Comparison of ENCODE assay signal across 26 mouse cellular contexts in genomic region chr1:136446933-136447332, GRCm38 (mm10). TPM values are rescaled to one million over a fixed set of nuclear protein-coding genes. Genes with fewer than 3 reads are reported as not detected.
DNase-seq lines count a peak whose midpoint lies in the region; ATAC-seq lines count a peak whose summit lies in the region.
"Had no signal": no experiment of that assay in that cellular context is flagged by ENCODE, and none has a peak within 500 bp of the region (broad histone marks: within the 10 kb centered on the region; RNA-seq: fewer than 3 reads in every experiment).

No protein-coding gene starts in this region.

- H3K9me3 ChIP-seq in hindbrain, embryonic 16.5 days (ENCODE audit: control insufficient read depth, low read length), result no peaks in the 10 kb centered on the region
- H3K9me3 ChIP-seq in hindbrain, embryonic 14.5 days (ENCODE audit: control insufficient read depth, low read length), result no peaks in the 10 kb centered on the region
- H3K9me3 ChIP-seq in kidney, embryonic 15.5 days (replicated peaks), result no peaks in the 10 kb centered on the region
- H3K9me3 ChIP-seq in neural tube, embryonic 13.5 days, result no peaks in the 10 kb centered on the region
- H3K9me3 ChIP-seq: embryonic facial prominence, embryonic 10.5 days; embryonic facial prominence, embryonic 13.5 days; forebrain, embryonic 12.5 days; forebrain, embryonic 15.5 days; heart, embryonic 10.5 days; heart, embryonic 13.5 days; hindbrain, embryonic 15.5 days had no signal

- DNase-seq in hindbrain, embryonic 14.5 days (ENCODE audit: low spot score), result no peak
- DNase-seq in kidney, adult 9 months, result no peak
- no peak for DNase-seq in neural tube, embryonic 10.5 days (ENCODE audit: extremely low spot score, low spot score)
- no peak for DNase-seq in layer of hippocampus, postnatal 25 days (ENCODE audit: extremely low spot score in 1 of 2, low spot score in 1 of 2)
- DNase-seq in layer of hippocampus, postnatal 14 days (ENCODE audit: low spot score in 2 of 2), result no peak
- DNase-seq: adrenal gland, adult 2 months; adrenal gland, postnatal 14 days; cerebellum, adult 11-12 months; cerebellum, adult 8-10 months; cerebellum, postnatal 36 days; embryo, embryonic 11 days; gastrocnemius, postnatal 25 days; heart, adult 18-20 months; heart, postnatal 14 days; heart, postnatal 4 days had no signal

- no peak overlapping the region for H3K9ac ChIP-seq in hindbrain, embryonic 16.5 days (ENCODE audit: low read depth, low read length)
- no peak overlapping the region for H3K9ac ChIP-seq in hindbrain, embryonic 14.5 days
- H3K9ac ChIP-seq in kidney, embryonic 15.5 days, result no peak overlapping the region
- H3K9ac ChIP-seq in neural tube, embryonic 13.5 days, result no peak overlapping the region
- H3K9ac ChIP-seq: embryonic facial prominence, embryonic 13.5 days; forebrain, embryonic 12.5 days; forebrain, embryonic 15.5 days; heart, embryonic 13.5 days; hindbrain, embryonic 15.5 days had no signal

- no peaks in the 10 kb centered on the region for H3K36me3 ChIP-seq in hindbrain, embryonic 16.5 days (ENCODE audit: control insufficient read depth, insufficient read depth, low read length)
- H3K36me3 ChIP-seq in hindbrain, embryonic 14.5 days (replicated peaks; ENCODE audit: control insufficient read depth, insufficient read depth), result no peaks in the 10 kb centered on the region
- no peaks in the 10 kb centered on the region for H3K36me3 ChIP-seq in kidney, embryonic 15.5 days
- no peaks in the 10 kb centered on the region for H3K36me3 ChIP-seq in neural tube, embryonic 13.5 days
- H3K36me3 ChIP-seq: embryonic facial prominence, embryonic 10.5 days; embryonic facial prominence, embryonic 13.5 days; forebrain, embryonic 12.5 days; forebrain, embryonic 15.5 days; heart, embryonic 10.5 days; heart, embryonic 13.5 days; hindbrain, embryonic 15.5 days had no signal

- H3K4me1 ChIP-seq in hindbrain, embryonic 16.5 days (ENCODE audit: control insufficient read depth, insufficient read depth, low read depth, low read length), result no peaks in the 10 kb centered on the region
- no peaks in the 10 kb centered on the region for H3K4me1 ChIP-seq in hindbrain, embryonic 14.5 days (replicated peaks; ENCODE audit: control insufficient read depth, insufficient read depth, low read length)
- peaks cover 23% of the 10 kb centered on the region for H3K4me1 ChIP-seq in kidney, embryonic 15.5 days
- H3K4me1 ChIP-seq in neural tube, embryonic 13.5 days (replicated peaks), result no peaks in the 10 kb centered on the region
- H3K4me1 ChIP-seq: forebrain, embryonic 12.5 days; forebrain, embryonic 15.5 days; hindbrain, embryonic 15.5 days had no signal

- WGBS in hindbrain, embryonic 16.5 days, result 67% methylated on average over 10 of the region's 10 CpGs
- 65% methylated on average over 10 of the region's 10 CpGs for WGBS in hindbrain, embryonic 14.5 days
- 55% methylated on average over 10 of the region's 10 CpGs for WGBS in kidney, embryonic 15.5 days
- 64% methylated on average over 10 of the region's 10 CpGs for WGBS in neural tube, embryonic 13.5 days

- ATAC-seq in hindbrain, embryonic 16.5 days, result peak; percentile 20; the same call in 1 of the 2 replicates
- no peak; the same call in 1 of the 2 replicates for ATAC-seq in hindbrain, embryonic 14.5 days (ENCODE audit: low FRiP score)
- peak; percentile 85 for ATAC-seq in kidney, embryonic 15.5 days (replicated peaks; ENCODE audit: low FRiP score)
- ATAC-seq in neural tube, embryonic 13.5 days (ENCODE audit: low read depth), result peak; percentile 65; the same call in 1 of the 2 replicates
- ATAC-seq: forebrain, embryonic 15.5 days had no signal

- H3K4me3 ChIP-seq in hindbrain, embryonic 16.5 days (ENCODE audit: low read length), result no peak overlapping the region
- H3K4me3 ChIP-seq in hindbrain, embryonic 14.5 days (replicated peaks; ENCODE audit: low read length), result no peak overlapping the region
- no peak overlapping the region for H3K4me3 ChIP-seq in kidney, embryonic 15.5 days (replicated peaks)
- no peak overlapping the region for H3K4me3 ChIP-seq in neural tube, embryonic 13.5 days
- H3K4me3 ChIP-seq: embryonic facial prominence, embryonic 10.5 days; embryonic facial prominence, embryonic 13.5 days; erythroblast, embryonic 14.5 days; forebrain, embryonic 12.5 days; forebrain, embryonic 15.5 days; heart, embryonic 10.5 days; heart, embryonic 13.5 days; hindbrain, embryonic 15.5 days had no signal

- H3K27me3 ChIP-seq in hindbrain, embryonic 16.5 days (replicated peaks; ENCODE audit: control insufficient read depth, insufficient read depth, low read length), result no peaks in the 10 kb centered on the region
- H3K27me3 ChIP-seq in hindbrain, embryonic 14.5 days (ENCODE audit: control insufficient read depth, insufficient read depth, low read length), result no peaks in the 10 kb centered on the region
- H3K27me3 ChIP-seq in kidney, embryonic 15.5 days, result no peaks in the 10 kb centered on the region
- H3K27me3 ChIP-seq in neural tube, embryonic 13.5 days, result no peaks in the 10 kb centered on the region
- H3K27me3 ChIP-seq: embryonic facial prominence, embryonic 13.5 days; forebrain, embryonic 12.5 days; forebrain, embryonic 15.5 days; heart, embryonic 13.5 days; hindbrain, embryonic 15.5 days had no signal

- H3K27ac ChIP-seq in hindbrain, embryonic 16.5 days (ENCODE audit: low read depth, low read length), result no peak overlapping the region
- no peak overlapping the region for H3K27ac ChIP-seq in hindbrain, embryonic 14.5 days
- H3K27ac ChIP-seq in kidney, embryonic 15.5 days, result 0 out of 2 replicates have a peak overlapping the region, but pooled peaks have one; percentile 18
- H3K27ac ChIP-seq in neural tube, embryonic 13.5 days (replicated peaks), result no peak overlapping the region
- H3K27ac ChIP-seq: embryonic facial prominence, embryonic 10.5 days; embryonic facial prominence, embryonic 13.5 days; forebrain, embryonic 12.5 days; forebrain, embryonic 15.5 days; heart, embryonic 10.5 days; heart, embryonic 13.5 days; hindbrain, embryonic 15.5 days had no signal

- H3K4me2 ChIP-seq in hindbrain, embryonic 16.5 days (ENCODE audit: low read length), result no peak overlapping the region
- no peak overlapping the region for H3K4me2 ChIP-seq in hindbrain, embryonic 14.5 days (replicated peaks)
- H3K4me2 ChIP-seq in kidney, embryonic 15.5 days, result no peak overlapping the region
- H3K4me2 ChIP-seq in neural tube, embryonic 13.5 days, result no peak overlapping the region
- H3K4me2 ChIP-seq: embryonic facial prominence, embryonic 13.5 days; forebrain, embryonic 12.5 days; forebrain, embryonic 15.5 days; heart, embryonic 13.5 days; hindbrain, embryonic 15.5 days had no signal

RNA-seq across cellular contexts. Expression of gene Kif14, which starts 19.2 kb away (rescaled TPM):
- 0.74 and 0.87 TPM in 2 replicates for polyA plus RNA-seq in hindbrain, embryonic 16.5 days (2015; fragmentation: Nextera tagmentation; extraction: Ambion mirVana)
- polyA plus RNA-seq in hindbrain, embryonic 14.5 days (2014; fragmentation: Nextera tagmentation; extraction: Ambion mirVana), result 1.3 and 1.6 TPM in 2 replicates
- polyA plus RNA-seq in kidney, embryonic 15.5 days (2015; fragmentation: Nextera tagmentation; extraction: Ambion mirVana), result 5.0 and 5.5 TPM in 2 replicates
- polyA plus RNA-seq in neural tube, embryonic 13.5 days (2015; fragmentation: Nextera tagmentation; extraction: Ambion mirVana), result 0.68 and 1.2 TPM in 2 replicates
- total RNA-seq in layer of hippocampus, postnatal 25 days (2021), result under 1 TPM; 0.26 to 0.39 TPM
- under 1 TPM; 0.44 to 0.81 TPM for total RNA-seq in layer of hippocampus, postnatal 14 days (2021)

RNA-seq across cellular contexts. Expression of gene Ddx59, which starts 31.9 kb away (rescaled TPM):
- polyA plus RNA-seq in hindbrain, embryonic 16.5 days (2015; fragmentation: Nextera tagmentation; extraction: Ambion mirVana), result 17.2 TPM in 2 replicates
- polyA plus RNA-seq in hindbrain, embryonic 14.5 days (2014; fragmentation: Nextera tagmentation; extraction: Ambion mirVana), result 16.4 and 16.5 TPM in 2 replicates
- 15.7 and 16.0 TPM in 2 replicates for polyA plus RNA-seq in kidney, embryonic 15.5 days (2015; fragmentation: Nextera tagmentation; extraction: Ambion mirVana)
- polyA plus RNA-seq in neural tube, embryonic 13.5 days (2015; fragmentation: Nextera tagmentation; extraction: Ambion mirVana), result 16.6 and 17.8 TPM in 2 replicates
- total RNA-seq in layer of hippocampus, postnatal 25 days (2021), result 10 to 100 TPM; 10.5 to 12.0 TPM
- total RNA-seq in layer of hippocampus, postnatal 14 days (2021), result 10 to 100 TPM; 10.8 to 10.9 TPM
